In the genomic region with DNA sequence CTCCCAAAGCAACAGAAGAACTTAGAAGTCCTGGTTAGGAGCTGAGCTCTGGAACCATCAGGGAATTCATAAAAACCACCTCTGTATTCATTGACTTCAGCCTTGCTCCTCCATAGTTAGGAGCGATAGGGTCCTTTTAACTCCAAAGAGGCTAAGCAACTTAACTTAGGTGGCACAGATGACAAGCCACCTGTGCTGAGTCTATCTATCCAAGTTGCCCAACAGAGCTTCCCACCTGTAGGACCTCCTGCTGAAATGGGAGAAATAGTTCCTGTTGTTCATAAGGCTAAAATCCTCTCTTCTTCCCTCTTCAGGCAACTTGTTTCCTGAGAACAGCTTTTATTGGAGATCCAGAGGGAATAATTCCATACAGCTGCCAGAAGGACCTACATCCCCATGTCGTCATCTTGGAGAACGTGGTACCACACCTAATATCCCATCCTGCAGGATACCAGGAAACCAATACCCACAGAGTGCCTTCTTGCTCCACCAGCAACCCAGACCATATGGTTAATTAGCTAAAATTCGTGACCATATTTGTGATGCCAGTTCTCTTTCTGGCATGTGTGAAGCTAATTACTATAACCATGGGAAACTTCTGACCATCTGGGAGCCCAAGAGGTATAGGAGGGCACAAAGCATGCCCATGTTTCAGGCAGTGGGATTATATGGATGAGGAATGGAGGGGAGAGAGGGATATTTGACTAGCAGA, we compare ENCODE assay signal across 22 mouse cellular contexts.
DNase-seq lines count a peak whose midpoint lies in the region; ATAC-seq lines count a peak whose summit lies in the region.
"Had no signal": no experiment of that assay in that cellular context is flagged by ENCODE, and none has a peak within 500 bp of the region (broad histone marks: within the 10 kb centered on the region; RNA-seq: fewer than 3 reads in every experiment).

No protein-coding gene starts in this region.

- no peaks in the 10 kb centered on the region for H3K9me3 ChIP-seq in forebrain, embryonic 14.5 days (replicated peaks; ENCODE audit: control insufficient read depth, low read length)
- no peaks in the 10 kb centered on the region for H3K9me3 ChIP-seq in forebrain, embryonic 11.5 days (ENCODE audit: control insufficient read depth, low read length)
- H3K9me3 ChIP-seq: embryonic facial prominence, embryonic 13.5 days; heart, embryonic 15.5 days had no signal

- no peak for ATAC-seq in forebrain, embryonic 14.5 days
- no peak for ATAC-seq in forebrain, embryonic 11.5 days (replicated peaks; ENCODE audit: low FRiP score)
- ATAC-seq: inflammation-experienced regulatory T-cells, adult 6 months; lung, postnatal 0 days; midbrain, embryonic 16.5 days had no signal

- H3K9ac ChIP-seq in forebrain, embryonic 14.5 days (ENCODE audit: low read length) = no peak overlapping the region
- H3K9ac ChIP-seq in forebrain, embryonic 11.5 days (ENCODE audit: low read length) = no peak overlapping the region
- H3K9ac ChIP-seq: embryonic facial prominence, embryonic 13.5 days; heart, embryonic 15.5 days had no signal

- H3K4me3 ChIP-seq in forebrain, embryonic 14.5 days (ENCODE audit: low read depth, low read length) = no peak overlapping the region
- no peak overlapping the region for H3K4me3 ChIP-seq in forebrain, embryonic 11.5 days (ENCODE audit: low read depth, low read length)
- H3K4me3 ChIP-seq: embryonic facial prominence, embryonic 13.5 days; erythroblast, embryonic 14.5 days; heart, embryonic 15.5 days had no signal

- H3K27ac ChIP-seq in forebrain, embryonic 14.5 days (ENCODE audit: low read depth, low read length) = no peak overlapping the region
- no peak overlapping the region for H3K27ac ChIP-seq in forebrain, embryonic 11.5 days (ENCODE audit: low read depth, low read length)
- H3K27ac ChIP-seq: embryonic facial prominence, embryonic 13.5 days; heart, embryonic 15.5 days; macrophage had no signal

- no peaks in the 10 kb centered on the region for H3K27me3 ChIP-seq in forebrain, embryonic 14.5 days (replicated peaks; ENCODE audit: control insufficient read depth, insufficient read depth, low read length)
- no peaks in the 10 kb centered on the region for H3K27me3 ChIP-seq in forebrain, embryonic 11.5 days (ENCODE audit: control insufficient read depth, insufficient read depth, low read length)
- H3K27me3 ChIP-seq: embryonic facial prominence, embryonic 13.5 days; heart, embryonic 15.5 days had no signal

- DNase-seq in forebrain, embryonic 14.5 days (ENCODE audit: low spot score) = peak; percentile 25
- no peak for DNase-seq in forebrain, embryonic 11.5 days (ENCODE audit: low spot score)
- DNase-seq in left cerebral cortex, postnatal 4 days = peak; percentile 23
- DNase-seq in left cerebral cortex, postnatal 10 days (ENCODE audit: extremely low spot score in 1 of 2, low spot score in 2 of 2) = no peak
- DNase-seq in cerebellum, adult 8-10 months = peak; percentile 79
- DNase-seq in cerebellum, postnatal 36 days = peak; percentile 44 to 75
- DNase-seq in kidney, postnatal 36 days = no peak
- DNase-seq in embryo, embryonic 10 days (ENCODE audit: low spot score) = no peak
- DNase-seq: adrenal gland, postnatal 36 days; embryo, embryonic 11 days; heart, postnatal 4 days; kidney, adult 2 months; kidney, postnatal 10 days; thymus, adult 18-20 months; thymus, postnatal 36 days had no signal

- no peak overlapping the region for H3K4me2 ChIP-seq in forebrain, embryonic 14.5 days (ENCODE audit: low read length)
- no peak overlapping the region for H3K4me2 ChIP-seq in forebrain, embryonic 11.5 days (ENCODE audit: low read depth, low read length, severe bottlenecking)
- H3K4me2 ChIP-seq: embryonic facial prominence, embryonic 13.5 days; heart, embryonic 15.5 days had no signal

- 82% methylated on average over 4 of the region's 4 CpGs for WGBS in forebrain, embryonic 14.5 days
- 85% methylated on average over 4 of the region's 4 CpGs for WGBS in forebrain, embryonic 11.5 days

- no peaks in the 10 kb centered on the region; the same call in 1 of the 2 replicates for H3K4me1 ChIP-seq in forebrain, embryonic 14.5 days (ENCODE audit: control insufficient read depth, insufficient read depth, low read length)
- no peaks in the 10 kb centered on the region for H3K4me1 ChIP-seq in forebrain, embryonic 11.5 days (replicated peaks; ENCODE audit: control insufficient read depth, insufficient read depth, low read length)

- H3K36me3 ChIP-seq in forebrain, embryonic 14.5 days (ENCODE audit: control insufficient read depth, insufficient read depth, low read length) = no peaks in the 10 kb centered on the region
- no peaks in the 10 kb centered on the region for H3K36me3 ChIP-seq in forebrain, embryonic 11.5 days (ENCODE audit: control insufficient read depth, insufficient read depth, low read length)
- H3K36me3 ChIP-seq: embryonic facial prominence, embryonic 13.5 days; heart, embryonic 15.5 days had no signal

- intact Hi-C loops in left cerebral cortex, postnatal 4 days (cut with DNase I) = no loop called here
- intact Hi-C loops in left cerebral cortex, postnatal 10 days (cut with DNase I) = no loop called here

Comparison
In these comparisons a context has a peak if more than half of its experiments do, and no peak if none do; other contexts are left out.
1. DNase-seq: peak in forebrain, embryonic 14.5 days (single experiment), left cerebral cortex, postnatal 4 days (single experiment), cerebellum, adult 8-10 months (single experiment) and cerebellum, postnatal 36 days (2 of 2); none in forebrain, embryonic 11.5 days (single experiment), left cerebral cortex, postnatal 10 days (0 of 2), kidney, postnatal 36 days (0 of 2) and embryo, embryonic 10 days (single experiment).